10 mouse cellular contexts compared by ENCODE assay signal in genomic region chr7:122670442-122670872, GRCm38 (mm10). TPM values are rescaled to one million over a fixed set of nuclear protein-coding genes. Genes with fewer than 3 reads are reported as not detected.
DNase-seq lines count a peak whose midpoint lies in the region; ATAC-seq and TF ChIP-seq lines count a peak whose summit lies in the region.
"Had no signal": no experiment of that assay in that cellular context is flagged by ENCODE, and none has a peak within 500 bp of the region (broad histone marks: within the 10 kb centered on the region; RNA-seq: fewer than 3 reads in every experiment).

TSS of gene Cacng3 (plus strand) at chr7:122670492.

- TF ChIP-seq CTCF in heart, adult 2 months (IDR thresholded peaks at IDR 0.05): no peak
- no peak for TF ChIP-seq CTCF in E14TG2a.4 (conservative IDR thresholded peaks at IDR 0.05; ENCODE audit: low read length)

- no peak; the same call in 1 of the 2 replicates for ATAC-seq in heart, embryonic 15.5 days (replicated peaks; ENCODE audit: insufficient number of reproducible peaks, insufficient read depth, low FRiP score, low read depth)
- ATAC-seq in forebrain, embryonic 13.5 days: peak; percentile 43

- no peak within 1 kb of the TSS for H3K4me3 ChIP-seq in heart, embryonic 15.5 days
- H3K4me3 ChIP-seq in heart, adult 2 months: no peak within 1 kb of the TSS
- peak within 1 kb of the TSS; percentile 69 for H3K4me3 ChIP-seq in E14TG2a.4 (replicated peaks; ENCODE audit: low read length)
- peak within 1 kb of the TSS; percentile 35 for H3K4me3 ChIP-seq in forebrain, embryonic 13.5 days

- H3K27me3 ChIP-seq in heart, embryonic 15.5 days: peaks cover 40% of the 10 kb centered on the region
- peaks cover 1% of the 10 kb centered on the region; the same call in 1 of the 2 replicates for H3K27me3 ChIP-seq in heart, adult 2 months (ENCODE audit: control insufficient read depth, insufficient read depth, low read length)
- H3K27me3 ChIP-seq in E14TG2a.4 (ENCODE audit: insufficient read depth, low read length): peaks cover 41% of the 10 kb centered on the region
- H3K27me3 ChIP-seq in forebrain, embryonic 13.5 days: peaks cover 25% of the 10 kb centered on the region

- H3K4me1 ChIP-seq in heart, embryonic 15.5 days (replicated peaks): peaks cover 3% of the 10 kb centered on the region
- no peaks in the 10 kb centered on the region for H3K4me1 ChIP-seq in heart, adult 2 months (ENCODE audit: control insufficient read depth, insufficient read depth, low read length)
- peaks cover 12% of the 10 kb centered on the region for H3K4me1 ChIP-seq in E14TG2a.4 (replicated peaks; ENCODE audit: low read depth, low read length)
- H3K4me1 ChIP-seq in forebrain, embryonic 13.5 days: peaks cover 14% of the 10 kb centered on the region

- no peaks in the 10 kb centered on the region for H3K36me3 ChIP-seq in heart, embryonic 15.5 days
- no peaks in the 10 kb centered on the region for H3K36me3 ChIP-seq in heart, adult 2 months (ENCODE audit: control insufficient read depth, insufficient read depth, low read length)
- no peaks in the 10 kb centered on the region for H3K36me3 ChIP-seq in E14TG2a.4 (ENCODE audit: insufficient read depth, low read length)
- H3K36me3 ChIP-seq in forebrain, embryonic 13.5 days (ENCODE audit: poor library complexity, severe bottlenecking): no peaks in the 10 kb centered on the region

- H3K9ac ChIP-seq in heart, embryonic 15.5 days: no peak within 1 kb of the TSS
- H3K9ac ChIP-seq in heart, adult 2 months (ENCODE audit: low read depth, low read length): no peak within 1 kb of the TSS
- H3K9ac ChIP-seq in forebrain, embryonic 13.5 days: peak within 1 kb of the TSS; percentile 14

- no peaks in the 10 kb centered on the region for H3K79me2 ChIP-seq in heart, adult 2 months (replicated peaks; ENCODE audit: control insufficient read depth, insufficient read depth, low read length)

- 4% methylated on average over 13 of the region's 13 CpGs for WGBS in heart, embryonic 15.5 days
- 4% methylated on average over 13 of the region's 13 CpGs for WGBS in heart, adult 2 months
- 12% methylated on average over 13 of the region's 13 CpGs for WGBS in forebrain, embryonic 13.5 days

- no peaks in the 10 kb centered on the region for H3K9me3 ChIP-seq in heart, embryonic 15.5 days (replicated peaks)
- H3K9me3 ChIP-seq in E14TG2a.4 (ENCODE audit: low read length): no peaks in the 10 kb centered on the region
- H3K9me3 ChIP-seq in forebrain, embryonic 13.5 days (replicated peaks): no peaks in the 10 kb centered on the region

- DNase-seq in heart, adult 2 months: no peak
- no peak for DNase-seq in left cerebral cortex, adult 8-10 months (ENCODE audit: low spot score in 2 of 2)
- no peak for DNase-seq in gastrocnemius, adult 8-10 months (ENCODE audit: low spot score in 2 of 2)
- DNase-seq in urinary bladder, postnatal 4 days (ENCODE audit: low spot score in 2 of 2): no peak
- DNase-seq in spleen, postnatal 14 days (ENCODE audit: low spot score in 2 of 2): no peak

- H3K4me2 ChIP-seq in heart, embryonic 15.5 days: peak within 1 kb of the TSS; percentile 42
- H3K4me2 ChIP-seq in forebrain, embryonic 13.5 days: peak within 1 kb of the TSS; percentile 61

- intact Hi-C loops in heart, adult 2 months (cut with DNase I): loop anchor here (10.0 kb wide), 2 partner anchors 196 to 254 kb away; no protein-coding TSS in a partner anchor

- TF ChIP-seq POLR2A in heart, adult 2 months (IDR thresholded peaks at IDR 0.05; ENCODE audit: insufficient read depth, low read depth, low read length): no peak

- no peak for TF ChIP-seq EP300 in heart, adult 2 months (IDR thresholded peaks at IDR 0.05; ENCODE audit: insufficient read depth, low read depth, low read length)

- H3K27ac ChIP-seq in heart, embryonic 15.5 days: no peak within 1 kb of the TSS
- H3K27ac ChIP-seq in heart, adult 2 months: no peak within 1 kb of the TSS
- no peak within 1 kb of the TSS for H3K27ac ChIP-seq in forebrain, embryonic 13.5 days

RNA-seq across cellular contexts. Expression of gene Cacng3, which starts in this region (rescaled TPM):
- 0.10 and 0.80 TPM in 2 replicates for polyA plus RNA-seq in heart, embryonic 15.5 days (2015; fragmentation: Nextera tagmentation; extraction: Ambion mirVana)
- total RNA-seq in heart, adult 2 months (2021): not detected
- not detected in 2 replicates for polyA plus RNA-seq in heart, adult 2 months (2012; rRNA removed)
- polyA plus RNA-seq in forebrain, embryonic 13.5 days (2015; fragmentation: Nextera tagmentation; extraction: Ambion mirVana): 3.4 and 4.3 TPM in 2 replicates
- 100 to 1,000 TPM; 124 to 137 (median 129) TPM for total RNA-seq in left cerebral cortex, adult 8-10 months (2022)
- total RNA-seq in gastrocnemius, adult 8-10 months (2022): not detected
- total RNA-seq: CH12.LX had no signal
- polyA plus RNA-seq: gonadal fat pad, adult 2 months had no signal

Comparison
In these comparisons a context has a peak if more than half of its experiments do, and no peak if none do; other contexts are left out.
1. RNA of gene Cacng3 (total RNA-seq): 124 to 137 TPM in left cerebral cortex, adult 8-10 months; not detected in heart, adult 2 months and not detected in gastrocnemius, adult 8-10 months; every median in the first group is over 100 times any median in the second.
2. H3K4me3 ChIP-seq: peak in E14TG2a.4 (single experiment) and forebrain, embryonic 13.5 days (single experiment); none in heart, embryonic 15.5 days (single experiment) and heart, adult 2 months (single experiment).